Mouse (Mus musculus) gastrocnemius, postnatal 4 days (tissue): Measurements from ENCODE around the gene Usp47. TPM values are rescaled to one million over a fixed set of nuclear protein-coding genes. Genes with fewer than 3 reads are reported as not detected.
"Not testable (repeated sequence)": the region's sequence is repeated elsewhere in the genome, so short reads cannot be mapped to it uniquely, and the experiment has no call there.

Experiments
- DNase-seq, 2 experiments: peaks; one replicate each; pipeline ENCODE4 v3.0.0; 2021 to 2022; ENCODE audit warnings: low spot score in 2 of 2, mixed read lengths in 2 of 2
- total RNA-seq, 2 experiments: library from RNA; stranded (reverse); gene quantifications; 2 replicates each; pipeline ENCODE4 v1.2.3; 2021

Usp47 gene
- total RNA-seq, 2 experiments from 2014 or later = 164 to 168 TPM

- DNase-seq = no peak
Measured at GRCm38 (mm10) chr7:112036636-112037035, 13.3 kb downstream of the Usp47 start.

- no peak for DNase-seq
Measured at GRCm38 (mm10) chr7:112040271-112040670, 17.0 kb downstream of the Usp47 start.

GRCm38 (mm10) chr7:112042758-112043157, 19.5 kb downstream of the Usp47 start:
- DNase-seq = no peak

GRCm38 (mm10) chr7:112045249-112045648, 21.9 kb downstream of the Usp47 start:
- no peak for DNase-seq

- no peak for DNase-seq
Measured at GRCm38 (mm10) chr7:112045794-112046388, 22.6 kb downstream of the Usp47 start.

- DNase-seq = no peak
Measured at GRCm38 (mm10) chr7:112048643-112049042, 25.3 kb downstream of the Usp47 start.

- no peak for DNase-seq
Measured at GRCm38 (mm10) chr7:112053667-112054066, 30.4 kb downstream of the Usp47 start.

GRCm38 (mm10) chr7:112055901-112056625, 32.8 kb downstream of the Usp47 start:
- DNase-seq = no peak

GRCm38 (mm10) chr7:112074868-112075267, 51.6 kb downstream of the Usp47 start:
- DNase-seq = no peak

GRCm38 (mm10) chr7:112082636-112083035, 59.3 kb downstream of the Usp47 start:
- DNase-seq = no peak

GRCm38 (mm10) chr7:112084222-112084621, 60.9 kb downstream of the Usp47 start:
- no peak for DNase-seq

GRCm38 (mm10) chr7:112085062-112085461, 61.8 kb downstream of the Usp47 start:
- peak; percentile 77 to 87 for DNase-seq

- DNase-seq = no peak
Measured at GRCm38 (mm10) chr7:112086186-112086585, 62.9 kb downstream of the Usp47 start.

GRCm38 (mm10) chr7:112094923-112095322, 71.6 kb downstream of the Usp47 start:
- DNase-seq = not testable (repeated sequence)

- DNase-seq = no peak
Measured at GRCm38 (mm10) chr7:112100887-112101286, 77.6 kb downstream of the Usp47 start.

- DNase-seq = no peak
Measured at GRCm38 (mm10) chr7:112102933-112103332, 79.6 kb downstream of the Usp47 start.

- DNase-seq = no peak
Measured at GRCm38 (mm10) chr7:112103816-112104215, 80.5 kb downstream of the Usp47 start.

GRCm38 (mm10) chr7:112108757-112109156, 85.5 kb downstream of the Usp47 start:
- DNase-seq = no peak

GRCm38 (mm10) chr7:112110638-112111372, 87.5 kb downstream of the Usp47 start:
- DNase-seq = no peak

GRCm38 (mm10) chr7:112117501-112117900, 94.2 kb downstream of the Usp47 start:
- DNase-seq = no peak

GRCm38 (mm10) chr7:112118086-112118485, 94.8 kb downstream of the Usp47 start:
- no peak for DNase-seq

- DNase-seq = no peak
Measured at GRCm38 (mm10) chr7:112119248-112119647, 95.9 kb downstream of the Usp47 start.
